Mouse (Mus musculus) CD4-positive, CD25-positive, alpha-beta regulatory T cell, adult 4 months (primary cell): ENCODE measurements at regions not wholly inside any gene's neighbourhood (a gene's known extent, or its start where the extent isn't known, plus 50 kb on each side); places are given as distances from the start of the nearest gene placed in this dataset.

ENCODE experiments used
- ATAC-seq: one replicate; pipeline ENCODE4 v1.8.0; 2017

DNA sequence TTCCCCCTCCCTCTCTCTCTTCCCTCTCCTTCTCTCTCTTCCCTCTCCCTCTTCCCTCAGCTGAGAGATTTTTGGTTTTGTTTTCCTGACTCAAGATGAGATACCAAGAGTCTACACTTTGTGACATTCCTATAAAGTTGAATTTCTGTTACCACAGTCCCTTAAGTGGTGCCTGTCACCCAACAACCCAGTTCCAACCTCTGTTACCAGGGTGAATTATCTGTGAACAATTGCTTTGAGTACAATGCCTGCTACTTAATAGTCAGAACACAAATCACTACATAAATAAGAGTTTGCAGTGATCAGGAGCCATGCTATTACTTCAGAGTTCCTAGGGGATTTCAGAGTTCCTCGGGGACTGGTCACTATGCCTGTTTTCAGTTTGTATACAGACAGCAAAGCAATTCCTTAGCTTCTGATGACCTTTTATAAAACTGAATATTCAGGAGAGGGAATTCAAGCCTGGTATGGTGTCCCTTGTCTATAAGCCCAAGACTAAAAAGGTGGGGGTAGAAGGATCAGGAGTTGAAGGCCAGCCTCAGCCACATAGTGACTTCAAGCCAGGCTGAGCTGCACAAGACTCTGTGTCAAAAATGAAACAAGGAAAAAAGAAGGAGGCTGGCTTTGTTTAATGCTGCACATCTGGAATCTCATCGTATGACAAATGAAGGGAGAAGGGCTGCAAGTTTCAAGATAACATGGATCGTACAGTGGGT, 99.2 kb upstream of the F13a1 start:
- no peak for ATAC-seq

DNA sequence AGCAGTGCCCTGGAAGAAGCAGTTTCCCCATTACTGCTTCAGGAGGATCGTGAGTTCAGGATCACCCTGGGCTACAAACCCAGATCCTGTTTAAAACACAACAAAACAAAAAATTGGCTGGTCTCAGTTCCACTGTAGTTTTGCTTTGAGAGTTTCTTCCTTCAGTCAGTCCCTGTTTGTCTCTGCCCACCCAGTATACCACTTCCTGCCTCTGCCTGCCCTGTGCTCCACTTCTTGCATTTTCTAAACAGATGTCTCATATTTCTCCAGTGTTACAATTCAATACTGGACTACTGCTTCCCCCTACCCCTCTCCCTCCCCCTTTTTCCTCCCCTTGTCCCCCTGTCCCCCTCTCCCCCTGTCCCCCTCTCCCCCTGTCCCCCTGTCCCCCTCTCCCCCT, 98.6 kb upstream of the F13a1 start:
- ATAC-seq, result peak; percentile 71

DNA sequence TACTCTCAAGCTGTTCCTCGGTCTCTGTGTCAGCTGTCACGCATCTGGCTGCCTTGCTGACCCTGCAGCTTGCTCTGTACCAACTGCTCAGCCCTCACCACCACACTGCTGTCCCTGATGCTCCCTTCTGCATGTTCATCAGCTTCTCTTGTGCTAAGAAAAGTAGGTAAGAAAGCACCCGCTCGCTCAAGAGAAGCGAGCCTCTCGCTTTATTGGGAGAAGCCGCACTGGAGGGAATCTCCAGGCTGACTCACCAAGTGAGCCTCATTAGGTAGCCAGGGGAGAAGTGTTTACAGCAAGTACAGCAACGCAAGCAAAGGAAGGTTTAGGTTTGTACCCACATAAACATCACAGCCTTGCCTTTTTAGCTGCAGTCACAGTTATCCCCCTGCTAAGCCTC, 97.7 kb upstream of the F13a1 start:
- ATAC-seq, result no peak

- no peak for ATAC-seq
Measured at GRCm38 (mm10) chr13:37142812-37143211, 92.8 kb upstream of the F13a1 start.

DNA sequence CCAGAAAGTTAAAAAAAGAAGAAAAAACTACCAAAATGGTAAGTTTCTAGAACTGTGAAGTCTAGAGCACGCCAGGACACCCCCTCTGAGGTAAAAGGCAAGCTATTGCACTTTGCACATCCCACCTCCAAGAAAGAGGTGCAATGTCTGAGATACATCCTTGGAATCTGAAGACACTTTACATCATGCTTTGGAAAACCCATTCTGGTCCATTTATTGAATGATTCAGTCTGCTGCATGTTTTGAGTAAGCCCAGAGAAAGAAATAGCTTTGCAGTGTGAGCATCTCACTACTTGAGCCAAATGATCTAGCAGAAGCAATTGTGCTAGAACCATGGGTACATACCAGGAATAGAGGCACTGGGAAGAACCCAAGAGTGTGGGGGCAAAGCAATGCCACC, 85.1 kb upstream of the F13a1 start:
- no peak for ATAC-seq

- no peak for ATAC-seq
Measured at GRCm38 (mm10) chr13:37134518-37134917, 84.5 kb upstream of the F13a1 start.

DNA sequence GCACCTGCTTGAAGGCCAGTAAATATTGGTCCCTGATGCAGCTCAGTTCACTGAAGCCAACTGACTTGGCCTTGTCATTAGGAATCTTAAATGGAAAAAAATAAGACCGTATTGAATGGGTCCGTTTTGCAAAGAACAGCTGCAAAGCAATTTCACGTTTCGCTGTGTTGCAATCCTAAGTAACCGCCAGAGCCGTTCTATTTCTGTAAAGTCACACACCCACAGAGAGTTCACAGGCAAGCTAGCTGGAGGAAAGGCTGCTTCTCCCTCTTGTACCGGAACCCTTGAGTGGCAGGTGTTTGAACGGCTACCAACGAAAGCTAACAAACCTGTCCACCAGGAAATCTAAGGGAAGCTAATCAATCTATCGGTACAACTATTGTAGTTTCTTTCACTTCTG, 80.6 kb upstream of the F13a1 start:
- peak; percentile 39 for ATAC-seq

GRCm38 (mm10) chr13:37121602-37122001, 71.6 kb upstream of the F13a1 start:
- ATAC-seq, result no peak

- ATAC-seq, result no peak
Measured at GRCm38 (mm10) chr13:37120219-37120618, 70.2 kb upstream of the F13a1 start.

DNA sequence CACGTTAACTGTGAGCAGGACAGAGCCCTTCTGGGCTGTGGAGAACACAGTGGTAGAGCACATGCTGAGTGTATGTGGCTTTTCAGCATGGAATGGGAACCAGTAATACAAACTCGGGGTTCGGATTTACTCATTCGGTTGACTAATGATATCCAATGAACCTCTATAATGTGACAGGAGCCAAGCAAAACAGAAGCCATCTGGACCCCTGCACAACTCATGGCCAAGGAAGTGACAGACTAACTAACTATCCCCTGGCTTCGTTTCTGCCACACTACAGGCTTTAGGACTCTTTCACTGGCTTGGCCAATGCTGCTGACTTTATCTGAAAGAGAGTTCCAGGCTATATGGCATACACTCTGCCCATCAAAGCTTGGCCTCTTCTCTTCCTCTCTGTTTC, 64.3 kb upstream of the F13a1 start:
- no peak for ATAC-seq

- no peak for ATAC-seq
Measured at GRCm38 (mm10) chr13:37111747-37112146, 61.7 kb upstream of the F13a1 start.

DNA sequence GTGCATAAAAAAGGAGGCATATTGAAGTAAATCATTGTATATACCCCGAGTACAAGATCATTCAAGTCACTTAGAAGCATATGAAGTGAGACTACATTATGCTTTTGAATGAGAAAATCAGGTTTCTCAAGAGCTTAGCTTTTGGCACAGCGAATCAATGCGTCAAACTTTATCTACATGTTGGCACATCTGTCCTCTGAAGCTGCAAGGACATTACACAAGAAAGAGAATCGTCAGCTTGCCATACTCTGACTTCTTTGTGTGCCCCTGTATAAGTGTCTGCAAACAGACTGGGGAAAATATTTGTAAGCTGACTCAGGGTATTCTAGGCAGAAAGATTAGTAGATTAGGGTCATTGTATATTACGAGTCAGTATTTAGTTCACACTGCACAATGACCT, 57.7 kb upstream of the F13a1 start:
- ATAC-seq, result no peak

- no peak for ATAC-seq
Measured at GRCm38 (mm10) chr13:37106009-37106408, 56.0 kb upstream of the F13a1 start.

DNA sequence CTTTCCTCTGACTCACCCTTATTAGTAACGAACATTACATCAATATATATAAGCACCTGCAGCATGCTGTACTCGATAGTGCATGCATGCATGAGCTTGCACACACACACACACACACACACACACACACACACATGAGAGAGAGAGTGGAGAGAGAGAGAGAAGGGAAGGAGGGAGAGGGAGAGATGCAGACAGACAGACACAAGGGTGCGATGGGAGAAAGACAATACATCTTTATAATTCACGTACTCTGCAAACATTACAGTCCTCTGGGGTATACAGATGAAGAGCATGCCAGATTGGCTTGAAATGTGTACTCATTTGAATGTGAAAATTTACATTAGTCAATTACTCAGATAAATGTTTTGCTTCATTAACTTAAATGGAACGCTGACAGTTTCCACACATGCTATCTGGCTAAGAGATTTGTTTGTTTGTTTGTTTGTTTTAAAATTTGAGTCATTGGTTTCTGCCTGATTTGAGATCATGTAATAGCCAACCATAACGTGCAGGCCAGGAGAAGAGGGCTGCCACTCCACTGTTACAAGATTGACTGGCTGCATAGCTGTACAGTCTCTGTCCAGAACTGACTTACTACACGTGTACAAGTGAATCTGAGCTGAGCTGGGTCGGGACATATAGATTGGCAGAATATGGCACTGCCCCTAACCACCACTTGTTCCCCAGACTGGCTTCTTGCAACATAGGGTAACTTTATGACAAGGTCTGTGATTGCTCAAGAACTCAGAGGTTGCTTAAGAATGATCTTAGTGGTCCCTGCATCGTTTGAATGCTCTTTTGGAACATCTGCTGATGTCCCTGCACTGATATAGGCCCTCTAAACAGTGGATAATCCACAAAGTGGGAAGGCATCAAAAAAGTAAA, 54.6 kb upstream of the F13a1 start:
- ATAC-seq, result no peak

DNA sequence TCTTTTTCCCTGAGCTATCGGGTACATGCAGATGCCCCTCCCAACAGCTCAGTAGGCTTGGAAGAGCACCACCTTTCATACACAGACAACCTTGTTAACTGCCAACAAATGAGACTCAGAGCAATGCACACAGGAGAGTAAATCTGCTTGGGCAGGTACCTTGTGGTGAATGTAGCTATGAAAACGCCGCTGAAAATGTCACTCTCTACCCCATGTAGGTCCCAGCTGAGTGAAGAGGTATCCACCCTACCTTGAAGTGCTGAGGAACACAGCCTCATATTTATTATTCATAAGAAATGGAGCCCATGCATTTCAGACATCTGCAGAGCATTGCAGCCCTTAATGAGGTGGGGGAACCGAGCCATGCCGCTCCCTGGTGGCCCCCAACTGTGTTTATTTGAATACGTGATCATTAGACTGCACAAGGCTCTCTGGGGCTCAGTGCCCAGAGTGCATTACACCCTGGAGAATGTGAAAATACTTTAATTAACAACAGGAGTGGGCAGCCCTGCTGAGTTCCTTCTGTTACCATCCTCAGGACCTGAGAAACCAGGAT, 53.8 kb upstream of the F13a1 start:
- no peak for ATAC-seq

DNA sequence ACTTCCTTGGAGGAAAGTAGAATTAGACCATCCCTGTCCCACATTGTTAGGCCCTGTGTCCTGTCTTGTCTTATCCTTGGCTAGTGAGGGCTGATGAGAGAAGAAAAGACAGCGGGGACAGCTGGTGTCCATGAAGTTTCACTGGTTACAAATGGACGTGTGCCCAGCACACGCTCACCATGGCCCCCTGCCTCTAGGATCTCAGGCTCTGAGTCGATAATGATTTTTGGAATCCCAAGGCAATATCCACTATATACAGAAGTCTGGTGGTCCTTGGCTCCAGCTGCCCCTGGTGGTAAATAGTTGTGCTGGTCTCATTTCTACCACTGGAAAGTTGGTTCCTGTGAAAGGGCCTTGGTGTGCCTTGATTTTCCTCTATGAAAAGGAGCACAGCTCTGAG, 51.7 kb upstream of the F13a1 start:
- ATAC-seq, result no peak
